Comparison of ENCODE assay signal across 13 mouse cellular contexts in the genomic region with DNA sequence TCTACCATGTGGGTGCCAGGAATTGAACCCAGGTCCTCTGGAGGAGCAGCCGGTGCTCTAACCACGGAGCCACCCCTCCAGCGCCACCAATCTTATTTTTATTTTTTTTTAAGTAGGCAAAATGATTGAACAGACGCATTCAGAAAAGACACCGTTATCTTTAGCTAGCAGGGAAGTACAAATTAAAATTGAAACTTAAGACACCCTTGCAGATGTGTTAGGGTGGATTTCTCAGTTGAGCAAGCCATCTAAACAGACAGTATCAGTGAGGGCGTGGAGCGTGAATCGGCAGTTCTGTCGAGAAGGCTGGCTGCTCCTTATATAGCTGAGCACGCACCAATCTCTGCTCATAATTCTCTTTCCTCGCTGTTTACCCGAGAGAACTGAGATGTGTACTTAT. TPM values are rescaled to one million over a fixed set of nuclear protein-coding genes. Genes with fewer than 3 reads are reported as not detected.
"Had no signal": no experiment of that assay in that cellular context is flagged by ENCODE, and none has a peak within 500 bp of the region (broad histone marks: within the 10 kb centered on the region; RNA-seq: fewer than 3 reads in every experiment).

No protein-coding gene starts in this region.

- H3K36me3 ChIP-seq: intestine, embryonic 15.5 days; limb, embryonic 12.5 days; liver, embryonic 13.5 days; lung, embryonic 15.5 days; midbrain, embryonic 13.5 days; stomach, embryonic 15.5 days had no signal

- DNase-seq: kidney, adult 2 months; kidney, postnatal 25 days; liver; liver, embryonic 13.5 days; liver, postnatal 0 days; lung, postnatal 14 days; thymus, postnatal 36 days had no signal

- H3K4me2 ChIP-seq: intestine, embryonic 15.5 days; limb, embryonic 12.5 days; liver, embryonic 13.5 days; lung, embryonic 15.5 days; midbrain, embryonic 13.5 days; stomach, embryonic 15.5 days had no signal

- H3K27me3 ChIP-seq: stomach, embryonic 15.5 days had no signal

- H3K9me3 ChIP-seq: intestine, embryonic 15.5 days; lung, embryonic 15.5 days; midbrain, embryonic 13.5 days; stomach, embryonic 15.5 days had no signal

- ATAC-seq: intestine, embryonic 15.5 days; liver, postnatal 0 days; midbrain, embryonic 13.5 days had no signal

- H3K4me3 ChIP-seq: intestine, embryonic 15.5 days; limb, embryonic 12.5 days; liver, embryonic 13.5 days; lung, embryonic 15.5 days; midbrain, embryonic 13.5 days; stomach, embryonic 15.5 days had no signal

- H3K27ac ChIP-seq: intestine, embryonic 15.5 days; limb, embryonic 12.5 days; liver, embryonic 13.5 days; lung, embryonic 15.5 days; macrophage; midbrain, embryonic 13.5 days; stomach, embryonic 15.5 days had no signal

- H3K4me1 ChIP-seq: intestine, embryonic 15.5 days; liver, embryonic 13.5 days; stomach, embryonic 15.5 days had no signal

- H3K9ac ChIP-seq: intestine, embryonic 15.5 days; limb, embryonic 12.5 days; liver, embryonic 13.5 days; liver, postnatal 0 days; lung, embryonic 15.5 days; midbrain, embryonic 13.5 days; stomach, embryonic 15.5 days had no signal

RNA-seq across cellular contexts. Expression of gene Cabp1, which starts 23.8 kb away (rescaled TPM):
- polyA plus RNA-seq: liver, embryonic 13.5 days; liver, postnatal 0 days; macrophage had no signal
